Mouse (Mus musculus): Measurements from ENCODE around the gene Myh9. TPM values are rescaled to one million over a fixed set of nuclear protein-coding genes. Genes with fewer than 3 reads are reported as not detected.
A peak's percentile ranks its signal among the peaks of the same experiment; 100 is the strongest.

The Myh9 gene
- total RNA-seq, 2 experiments from 2014 or later: 105 to 198 TPM

- no peak for ATAC-seq (replicated peaks; ENCODE audit: low FRiP score, poor library complexity, severe bottlenecking)
Observed at GRCm38 (mm10) chr15:77831754-77832457, 10.1 kb downstream of the Myh9 start.

- ATAC-seq (replicated peaks; ENCODE audit: low FRiP score, poor library complexity, severe bottlenecking): no peak
Observed at GRCm38 (mm10) chr15:77831138-77831579, 10.8 kb downstream of the Myh9 start.

- ATAC-seq (replicated peaks; ENCODE audit: low FRiP score, poor library complexity, severe bottlenecking): no peak
Observed at GRCm38 (mm10) chr15:77830481-77831137, 11.4 kb downstream of the Myh9 start.

- ATAC-seq (replicated peaks; ENCODE audit: low FRiP score, poor library complexity, severe bottlenecking): no peak
Observed at GRCm38 (mm10) chr15:77829542-77829941, 12.4 kb downstream of the Myh9 start.

- ATAC-seq (replicated peaks; ENCODE audit: low FRiP score, poor library complexity, severe bottlenecking): no peak
Observed at GRCm38 (mm10) chr15:77828910-77829309, 13.1 kb downstream of the Myh9 start.

GRCm38 (mm10) chr15:77828242-77828641, 13.7 kb downstream of the Myh9 start:
- ATAC-seq (replicated peaks; ENCODE audit: low FRiP score, poor library complexity, severe bottlenecking): no peak

- ATAC-seq (replicated peaks; ENCODE audit: low FRiP score, poor library complexity, severe bottlenecking): no peak
Observed at GRCm38 (mm10) chr15:77827794-77828193, 14.2 kb downstream of the Myh9 start.

GRCm38 (mm10) chr15:77827379-77827778, 14.6 kb downstream of the Myh9 start:
- no peak for ATAC-seq (replicated peaks; ENCODE audit: low FRiP score, poor library complexity, severe bottlenecking)

- ATAC-seq (replicated peaks; ENCODE audit: low FRiP score, poor library complexity, severe bottlenecking): no peak
Observed at GRCm38 (mm10) chr15:77825382-77825781, 16.6 kb downstream of the Myh9 start.

GRCm38 (mm10) chr15:77824321-77824720, 17.7 kb downstream of the Myh9 start:
- no peak for ATAC-seq (replicated peaks; ENCODE audit: low FRiP score, poor library complexity, severe bottlenecking)

GRCm38 (mm10) chr15:77823634-77824033, 18.3 kb downstream of the Myh9 start:
- ATAC-seq (replicated peaks; ENCODE audit: low FRiP score, poor library complexity, severe bottlenecking): 0 out of 2 replicates have a peak, but pooled peaks have one; percentile 5

GRCm38 (mm10) chr15:77823196-77823595, 18.8 kb downstream of the Myh9 start:
- no peak for ATAC-seq (replicated peaks; ENCODE audit: low FRiP score, poor library complexity, severe bottlenecking)

- ATAC-seq (replicated peaks; ENCODE audit: low FRiP score, poor library complexity, severe bottlenecking): peak; percentile 41; the same call in 1 of the 2 replicates
Observed at GRCm38 (mm10) chr15:77822671-77823070, 19.3 kb downstream of the Myh9 start.

GRCm38 (mm10) chr15:77822057-77822466, 19.9 kb downstream of the Myh9 start:
- ATAC-seq (replicated peaks; ENCODE audit: low FRiP score, poor library complexity, severe bottlenecking): peak; percentile 56; the same call in 1 of the 2 replicates

GRCm38 (mm10) chr15:77821424-77821823, 20.6 kb downstream of the Myh9 start:
- no peak for ATAC-seq (replicated peaks; ENCODE audit: low FRiP score, poor library complexity, severe bottlenecking)

GRCm38 (mm10) chr15:77820480-77821163, 21.4 kb downstream of the Myh9 start:
- ATAC-seq (replicated peaks; ENCODE audit: low FRiP score, poor library complexity, severe bottlenecking): no peak

- ATAC-seq (replicated peaks; ENCODE audit: low FRiP score, poor library complexity, severe bottlenecking): no peak
Observed at GRCm38 (mm10) chr15:77819894-77820387, 22.0 kb downstream of the Myh9 start.

- no peak for ATAC-seq (replicated peaks; ENCODE audit: low FRiP score, poor library complexity, severe bottlenecking)
Observed at GRCm38 (mm10) chr15:77818556-77819158, 23.3 kb downstream of the Myh9 start.

- no peak for ATAC-seq (replicated peaks; ENCODE audit: low FRiP score, poor library complexity, severe bottlenecking)
Observed at GRCm38 (mm10) chr15:77817417-77817816, 24.6 kb downstream of the Myh9 start.

GRCm38 (mm10) chr15:77816601-77816950, 25.4 kb downstream of the Myh9 start:
- no peak for ATAC-seq (replicated peaks; ENCODE audit: low FRiP score, poor library complexity, severe bottlenecking)
